Mouse (Mus musculus) c-Kit-positive CD71-positive TER-119-negative erythroid progenitor cells, embryonic 14.5 days (primary cell): ENCODE measurements around the gene Trim8.

ENCODE experiments used
- DNase-seq: peaks from one replicate; pipeline ENCODE4 v3.0.0-alpha.2; 2013; ENCODE audit warnings: low read depth

Trim8 gene

GRCm38 (mm10) chr19:46480624-46481345, 20.7 kb upstream of the Trim8 start:
- DNase-seq: no peak

GRCm38 (mm10) chr19:46481352-46481751, 20.1 kb upstream of the Trim8 start:
- no peak for DNase-seq

GRCm38 (mm10) chr19:46481756-46482155, 19.7 kb upstream of the Trim8 start:
- DNase-seq: no peak

- no peak for DNase-seq
These were observed 18.5 kb upstream of the Trim8 start for GRCm38 (mm10) chr19:46482896-46483516.

GRCm38 (mm10) chr19:46483701-46484328, 17.7 kb upstream of the Trim8 start:
- no peak for DNase-seq

- no peak for DNase-seq
These were observed 17.0 kb upstream of the Trim8 start for GRCm38 (mm10) chr19:46484518-46484917.

- no peak for DNase-seq
These were observed 15.7 kb upstream of the Trim8 start for GRCm38 (mm10) chr19:46485847-46486246.

- no peak for DNase-seq
These were observed 14.8 kb upstream of the Trim8 start for GRCm38 (mm10) chr19:46486709-46487108.

- no peak for DNase-seq
These were observed 12.1 kb upstream of the Trim8 start for GRCm38 (mm10) chr19:46489448-46489847.

GRCm38 (mm10) chr19:46490634-46491033, 10.9 kb upstream of the Trim8 start:
- no peak for DNase-seq

- DNase-seq: no peak
These were observed 6.4 kb upstream of the Trim8 start for GRCm38 (mm10) chr19:46495136-46495535.

- DNase-seq: no peak
These were observed 4.3 kb upstream of the Trim8 start for GRCm38 (mm10) chr19:46497230-46497629.

- no peak for DNase-seq
These were observed 2.0 kb upstream of the Trim8 start for GRCm38 (mm10) chr19:46499539-46499835.

GRCm38 (mm10) chr19:46499836-46500580, 1.5 kb upstream of the Trim8 start:
- peak; percentile 100 for DNase-seq

GRCm38 (mm10) chr19:46500581-46501341, 741 bp upstream of the Trim8 start:
- no peak for DNase-seq

- peak; percentile 38 for DNase-seq
These were observed 560 bp downstream of the Trim8 start for GRCm38 (mm10) chr19:46502069-46502455.

- DNase-seq: peak; percentile 78
These were observed 1.1 kb downstream of the Trim8 start for GRCm38 (mm10) chr19:46502471-46503166.

GRCm38 (mm10) chr19:46503351-46504084, 2.0 kb downstream of the Trim8 start:
- DNase-seq: peak; percentile 93

- no peak for DNase-seq
These were observed 2.6 kb downstream of the Trim8 start for GRCm38 (mm10) chr19:46504085-46504552.

GRCm38 (mm10) chr19:46504822-46505417, 3.4 kb downstream of the Trim8 start:
- DNase-seq: peak; percentile 68
